Mouse (Mus musculus) midbrain, embryonic 16.5 days (tissue): ENCODE measurements around the gene C77080. TPM values are rescaled to one million over a fixed set of nuclear protein-coding genes. Genes with fewer than 3 reads are reported as not detected.

Experiments used
- ATAC-seq: fragments of 200-750 bp; cut with Nextera tagmentation; 2 replicates; pipeline ENCODE4 v1.8.0; 2017; ENCODE audit warnings: moderate TSS enrichment
- H3K27ac ChIP-seq: fragments of 300-500 bp; sonication (generic); 2 replicates; pipeline ENCODE4 v1.5.1; 2014; ENCODE audit warnings: mild to moderate bottlenecking, low read length, mixed read lengths
- H3K27me3 ChIP-seq: fragments of 300-500 bp; sonication (generic); 2 replicates; pipeline ENCODE4 v1.6.1; 2014; ENCODE audit warnings: low read depth, low read length, mixed read lengths; ENCODE audit not compliant: control insufficient read depth, insufficient read depth
- H3K36me3 ChIP-seq: fragments of 300-500 bp; sonication (generic); 2 replicates; pipeline ENCODE4 v1.6.1; 2014; ENCODE audit warnings: mild to moderate bottlenecking, low read length, moderate library complexity, mixed read lengths; ENCODE audit not compliant: control insufficient read depth, insufficient read depth
- H3K4me1 ChIP-seq: fragments of 300-500 bp; sonication (generic); 2 replicates; pipeline ENCODE4 v1.6.1; 2014; ENCODE audit warnings: mild to moderate bottlenecking, low read length, mixed read lengths; ENCODE audit not compliant: control insufficient read depth, insufficient read depth
- H3K4me2 ChIP-seq: fragments of 300-500 bp; sonication (generic); 2 replicates; pipeline ENCODE4 v1.6.1; 2014; ENCODE audit warnings: mild to moderate bottlenecking, low read length, mixed read lengths
- H3K4me3 ChIP-seq: fragments of 300-500 bp; sonication (generic); 2 replicates; pipeline ENCODE4 v1.5.1; 2014; ENCODE audit warnings: low read depth, mild to moderate bottlenecking, low read length, moderate library complexity, mixed read lengths
- H3K9ac ChIP-seq: fragments of 300-500 bp; sonication (generic); 2 replicates; pipeline ENCODE4 v1.6.1; 2014; ENCODE audit warnings: low read depth, low read length, mixed read lengths
- H3K9me3 ChIP-seq: fragments of 300-500 bp; sonication (generic); replicated peaks from 2 replicates; pipeline ENCODE4 v1.6.1; 2014; ENCODE audit warnings: mild to moderate bottlenecking, low read length, mixed read lengths; ENCODE audit not compliant: control insufficient read depth, poor library complexity, severe bottlenecking
- WGBS: fragments of 180-500 bp; shearing (Covaris S2); extraction: QIAGEN DNeasy Blood & Tissue Kit; methylation state at CpG from one replicate; pipeline ENCODE4 v1.1.7; 2014; 5-methylcytosine and 5-hydroxymethylcytosine counted together
- polyA plus RNA-seq: library from polyadenylated mRNA; unstranded; fragments of >200 nt; fragmentation: Nextera tagmentation; extraction: Ambion mirVana; gene quantifications from 2 replicates; pipeline ENCODE4 v1.2.1, GENCODE M21; 2015

C77080 gene
- polyA plus RNA-seq, 1 experiment from 2014 or later: 6.7 TPM

GRCm38 (mm10) chr4:129247381-129248242 lies 13.6 kb downstream of the C77080 start:
- peak overlapping the region; percentile 55 for H3K4me3 ChIP-seq
- ATAC-seq: no peak
- no peaks in the 10 kb centered on the region for H3K36me3 ChIP-seq
- H3K9ac ChIP-seq: peak overlapping the region; percentile 65
- H3K9me3 ChIP-seq: no peaks in the 10 kb centered on the region
- H3K4me2 ChIP-seq: peak overlapping the region; percentile 99
- no peak overlapping the region for H3K27ac ChIP-seq
- peaks cover 22% of the 10 kb centered on the region for H3K27me3 ChIP-seq
- 15% methylated on average over 20 of the region's 24 CpGs for WGBS
- H3K4me1 ChIP-seq: peaks cover 16% of the 10 kb centered on the region

- Histone ChIP-seq H3K36me3 (no peaks in the 10 kb centered on the region), H3K4me3 (no peak overlapping the region), H3K27me3 (peaks cover 22% of the 10 kb centered on the region), H3K9ac (no peak overlapping the region), H3K4me1 (peaks cover 20% of the 10 kb centered on the region), H3K27ac (no peak overlapping the region), H3K4me2 (no peak overlapping the region), H3K9me3 (no peaks in the 10 kb centered on the region)
- 48% methylated on average over 15 of the region's 15 CpGs for WGBS
- no peak for ATAC-seq
Measured at GRCm38 (mm10) chr4:129246360-129247301, 14.6 kb downstream of the C77080 start.

GRCm38 (mm10) chr4:129244802-129245201 lies 16.4 kb downstream of the C77080 start:
- peaks cover 21% of the 10 kb centered on the region for H3K27me3 ChIP-seq
- H3K36me3 ChIP-seq: no peaks in the 10 kb centered on the region
- H3K4me2 ChIP-seq: no peak overlapping the region
- no peaks in the 10 kb centered on the region for H3K9me3 ChIP-seq
- ATAC-seq: no peak
- H3K4me3 ChIP-seq: no peak overlapping the region
- H3K4me1 ChIP-seq: peaks cover 16% of the 10 kb centered on the region
- WGBS: 45% methylated on average over 4 of the region's 4 CpGs
- no peak overlapping the region for H3K27ac ChIP-seq
- no peak overlapping the region for H3K9ac ChIP-seq

- H3K4me2 ChIP-seq: no peak overlapping the region
- no peak overlapping the region for H3K27ac ChIP-seq
- peaks cover 12% of the 10 kb centered on the region for H3K4me1 ChIP-seq
- peaks cover 13% of the 10 kb centered on the region for H3K27me3 ChIP-seq
- H3K4me3 ChIP-seq: no peak overlapping the region
- H3K9me3 ChIP-seq: no peaks in the 10 kb centered on the region
- H3K36me3 ChIP-seq: no peaks in the 10 kb centered on the region
- ATAC-seq: no peak
- 24% methylated on average over 4 of the region's 4 CpGs for WGBS
- 0 out of 2 replicates have a peak overlapping the region, but pooled peaks have one; percentile 30 for H3K9ac ChIP-seq
Measured at GRCm38 (mm10) chr4:129242761-129243160, 18.4 kb downstream of the C77080 start.

GRCm38 (mm10) chr4:129242327-129242726 lies 18.9 kb downstream of the C77080 start:
- WGBS: 30% methylated on average over 4 of the region's 4 CpGs
- Histone ChIP-seq H3K9ac (0 out of 2 replicates have a peak overlapping the region, but pooled peaks have one; percentile 30), H3K4me1 (peaks cover 16% of the 10 kb centered on the region), H3K9me3 (no peaks in the 10 kb centered on the region), H3K27ac (no peak overlapping the region), H3K4me3 (no peak overlapping the region), H3K4me2 (no peak overlapping the region), H3K36me3 (no peaks in the 10 kb centered on the region), H3K27me3 (peaks cover 9% of the 10 kb centered on the region)
- ATAC-seq: no peak

GRCm38 (mm10) chr4:129241898-129242297 lies 19.3 kb downstream of the C77080 start:
- H3K9me3 ChIP-seq: no peaks in the 10 kb centered on the region
- no peak overlapping the region for H3K27ac ChIP-seq
- no peak overlapping the region for H3K4me2 ChIP-seq
- H3K27me3 ChIP-seq: peaks cover 5% of the 10 kb centered on the region
- H3K36me3 ChIP-seq: no peaks in the 10 kb centered on the region
- peaks cover 17% of the 10 kb centered on the region for H3K4me1 ChIP-seq
- H3K4me3 ChIP-seq: no peak overlapping the region
- 0 out of 2 replicates have a peak overlapping the region, but pooled peaks have one; percentile 30 for H3K9ac ChIP-seq
- WGBS: 9% methylated on average over 5 of the region's 7 CpGs
- ATAC-seq: no peak

GRCm38 (mm10) chr4:129239075-129239474 lies 22.1 kb downstream of the C77080 start:
- H3K27ac ChIP-seq: peak overlapping the region; percentile 53
- peak overlapping the region; percentile 68 for H3K4me2 ChIP-seq
- H3K27me3 ChIP-seq: no peaks in the 10 kb centered on the region
- no peaks in the 10 kb centered on the region for H3K36me3 ChIP-seq
- H3K4me1 ChIP-seq: peaks cover 17% of the 10 kb centered on the region
- ATAC-seq: peak; percentile 85
- no peaks in the 10 kb centered on the region for H3K9me3 ChIP-seq
- peak overlapping the region; percentile 71 for H3K9ac ChIP-seq
- H3K4me3 ChIP-seq: peak overlapping the region; percentile 64
- WGBS: under 1% methylated on average over 27 of the region's 29 CpGs

- Histone ChIP-seq H3K36me3 (no peaks in the 10 kb centered on the region), H3K9ac (peak overlapping the region; percentile 71), H3K4me2 (peak overlapping the region; percentile 68), H3K4me1 (peaks cover 17% of the 10 kb centered on the region), H3K27me3 (no peaks in the 10 kb centered on the region), H3K9me3 (no peaks in the 10 kb centered on the region), H3K27ac (peak overlapping the region; percentile 53), H3K4me3 (peak overlapping the region; percentile 64)
- WGBS: under 1% methylated on average over 21 of the region's 23 CpGs
- peak; percentile 78 for ATAC-seq
Measured at GRCm38 (mm10) chr4:129238579-129239016, 22.6 kb downstream of the C77080 start.
